Mouse (Mus musculus) frontal cortex, postnatal 25 days (tissue): ENCODE data around the gene Ahdc1.

ENCODE experiments used
- DNase-seq, 2 experiments: peaks; one replicate each; pipeline ENCODE4 v3.0.0; 2022; ENCODE audit warnings: low spot score in 2 of 2

Ahdc1 gene

GRCm38 (mm10) chr4:133101751-133102150 lies 90.7 kb downstream of the Ahdc1 start:
- DNase-seq: no peak

- no peak for DNase-seq
These were observed 92.6 kb downstream of the Ahdc1 start for GRCm38 (mm10) chr4:133103525-133104193.

GRCm38 (mm10) chr4:133104194-133104569 lies 93.1 kb downstream of the Ahdc1 start:
- DNase-seq: no peak

GRCm38 (mm10) chr4:133106691-133107090 lies 95.6 kb downstream of the Ahdc1 start:
- no peak for DNase-seq

GRCm38 (mm10) chr4:133107788-133108281 lies 96.8 kb downstream of the Ahdc1 start:
- DNase-seq: no peak

- DNase-seq: no peak
These were observed 97.6 kb downstream of the Ahdc1 start for GRCm38 (mm10) chr4:133108481-133109334.

GRCm38 (mm10) chr4:133109335-133109801 lies 98.3 kb downstream of the Ahdc1 start:
- no peak for DNase-seq

- DNase-seq: no peak
These were observed 101.2 kb downstream of the Ahdc1 start for GRCm38 (mm10) chr4:133112175-133112838.

GRCm38 (mm10) chr4:133113351-133113882 lies 102.4 kb downstream of the Ahdc1 start:
- DNase-seq: no peak

GRCm38 (mm10) chr4:133114762-133115161 lies 103.7 kb downstream of the Ahdc1 start:
- DNase-seq: no peak

GRCm38 (mm10) chr4:133115721-133116429 lies 104.8 kb downstream of the Ahdc1 start:
- no peak for DNase-seq

GRCm38 (mm10) chr4:133116756-133117470 lies 105.9 kb downstream of the Ahdc1 start:
- no peak for DNase-seq

- DNase-seq: peak in 1 of 2 experiments; percentile 22
These were observed 106.7 kb downstream of the Ahdc1 start for GRCm38 (mm10) chr4:133117556-133118411.

GRCm38 (mm10) chr4:133118775-133119375 lies 107.8 kb downstream of the Ahdc1 start:
- DNase-seq: no peak

- no peak for DNase-seq
These were observed 108.5 kb downstream of the Ahdc1 start for GRCm38 (mm10) chr4:133119579-133119978.

GRCm38 (mm10) chr4:133120833-133121321 lies 109.8 kb downstream of the Ahdc1 start:
- no peak for DNase-seq

- no peak for DNase-seq
These were observed 110.4 kb downstream of the Ahdc1 start for GRCm38 (mm10) chr4:133121416-133121815.

GRCm38 (mm10) chr4:133121974-133122637 lies 111.0 kb downstream of the Ahdc1 start:
- no peak for DNase-seq
